Mouse (Mus musculus): ENCODE data around the gene Alox12.

Gene Alox12

DNA sequence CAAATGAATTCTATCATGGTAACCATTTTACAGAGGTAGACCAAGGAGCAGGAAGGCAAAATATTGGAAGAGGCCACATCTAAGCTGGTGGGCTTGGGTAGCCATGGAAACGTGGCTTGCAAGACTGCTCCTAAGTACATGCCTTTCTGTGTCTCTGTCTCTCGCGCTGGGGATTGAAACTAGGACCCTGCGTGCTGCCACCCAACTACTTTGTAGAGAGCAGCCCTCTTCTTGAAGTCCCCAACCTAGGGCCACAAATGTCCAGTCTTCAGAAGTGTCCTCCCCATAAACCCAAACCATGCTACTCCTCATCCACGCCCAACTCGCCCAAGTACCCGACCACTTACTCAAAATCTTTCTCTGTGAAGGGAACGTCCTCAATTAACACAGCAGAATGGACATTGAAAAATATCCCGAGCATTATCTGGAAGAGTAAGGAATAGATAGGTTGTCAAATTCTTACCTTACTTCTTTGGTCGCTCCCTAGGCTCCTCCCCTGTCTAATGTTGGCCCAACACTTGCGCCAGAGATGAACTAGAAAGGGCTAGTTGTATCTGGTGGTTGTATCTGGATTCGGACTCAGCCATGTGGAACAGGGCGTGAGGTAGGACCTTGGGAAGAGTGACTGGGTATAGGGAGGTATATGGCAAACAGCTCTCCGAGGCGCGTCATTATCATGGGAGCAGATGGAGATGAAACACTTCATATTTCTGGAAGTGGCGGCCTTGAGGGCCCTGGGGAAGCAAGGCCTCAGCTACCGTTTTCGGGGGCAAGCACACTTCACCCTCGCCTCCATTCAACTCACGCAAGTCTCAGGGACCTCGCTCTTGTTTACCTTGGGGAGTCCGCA lies 16.3 kb downstream of the Alox12 start:
- peak; percentile 48 for DNase-seq

DNA sequence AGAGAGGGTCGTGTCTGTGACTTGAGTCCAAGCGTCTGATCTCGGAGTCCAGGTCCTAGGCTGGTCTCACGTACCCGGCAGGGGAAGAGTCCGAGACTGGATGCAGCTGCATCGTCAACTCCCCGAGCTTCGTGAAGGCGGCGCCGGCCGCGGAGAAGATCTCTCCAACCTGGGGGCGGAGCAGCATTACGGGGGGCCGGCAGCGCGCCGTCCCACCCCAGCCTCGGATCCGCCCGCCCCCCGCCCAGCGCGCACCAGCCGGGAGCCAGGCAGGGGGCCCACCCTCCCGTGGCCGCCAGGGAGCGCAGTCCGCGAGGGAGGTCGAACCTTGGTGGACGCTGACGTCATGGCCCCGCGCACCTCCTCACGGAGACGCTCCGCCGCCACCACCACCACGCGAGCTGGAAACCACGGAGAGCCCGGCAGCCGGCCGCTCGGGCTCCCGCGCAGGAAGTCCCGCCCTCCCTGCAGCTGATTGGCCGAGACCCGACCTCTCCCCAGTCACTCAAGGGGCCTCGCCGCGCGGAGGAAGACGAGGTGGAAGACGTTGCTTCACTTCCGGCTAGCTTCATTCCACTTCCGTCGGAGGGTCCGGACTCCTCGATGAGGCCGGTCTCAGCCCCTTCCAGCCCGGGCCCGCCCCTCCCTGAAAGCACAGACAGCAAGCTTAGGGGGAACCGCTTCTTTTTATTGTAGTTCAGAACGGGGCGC lies 17.5 kb downstream of the Alox12 start, which contains the start of gene 0610010K14Rik:
Gene 0610010K14Rik, minus strand, starts transcription at position 458 of the 711 bp plus-strand sequence.
- DNase-seq: peak; percentile 98

GRCm38 (mm10) chr11:70236717-70237116 lies 18.4 kb downstream of the Alox12 start:
- DNase-seq: peak; percentile 50

DNA sequence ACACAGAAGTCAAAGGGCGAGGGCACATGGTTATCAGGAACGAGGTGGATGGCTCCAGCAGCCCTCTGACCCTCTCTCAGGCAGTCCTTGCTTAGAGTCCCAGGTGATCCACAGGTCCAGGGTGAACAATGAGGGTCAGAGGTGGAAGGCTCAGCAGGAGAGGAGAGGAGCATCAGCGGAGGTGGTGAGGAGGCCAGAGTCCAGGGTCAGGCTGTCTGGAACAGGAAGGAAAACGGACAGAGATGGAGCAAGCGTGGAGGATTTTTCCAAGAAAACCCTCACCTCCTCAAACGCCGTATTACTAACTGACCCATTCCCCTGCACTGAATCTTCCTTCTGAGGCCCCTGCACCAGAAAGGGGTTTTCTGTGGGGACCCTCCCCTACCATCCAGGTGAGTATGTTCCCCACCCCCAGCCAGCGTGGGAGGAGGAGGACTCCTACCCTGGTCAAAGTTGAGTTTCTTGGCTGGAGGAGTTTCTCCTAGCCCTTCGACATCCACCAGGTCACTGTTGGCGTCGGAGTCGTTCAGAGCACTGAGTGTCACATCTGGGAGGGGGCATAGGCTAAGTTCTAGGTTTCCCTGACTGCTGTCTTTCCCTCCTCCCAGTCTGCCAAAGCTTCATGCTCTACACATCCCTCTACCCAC lies 19.8 kb downstream of the Alox12 start:
- no peak for DNase-seq

GRCm38 (mm10) chr11:70234497-70234896 lies 20.7 kb downstream of the Alox12 start:
- DNase-seq: no peak

GRCm38 (mm10) chr11:70234037-70234436 lies 21.1 kb downstream of the Alox12 start:
- DNase-seq: no peak

GRCm38 (mm10) chr11:70233016-70233415 lies 22.1 kb downstream of the Alox12 start:
- no peak for DNase-seq

- DNase-seq: no peak
Observed at GRCm38 (mm10) chr11:70232546-70232945, 22.6 kb downstream of the Alox12 start.

DNA sequence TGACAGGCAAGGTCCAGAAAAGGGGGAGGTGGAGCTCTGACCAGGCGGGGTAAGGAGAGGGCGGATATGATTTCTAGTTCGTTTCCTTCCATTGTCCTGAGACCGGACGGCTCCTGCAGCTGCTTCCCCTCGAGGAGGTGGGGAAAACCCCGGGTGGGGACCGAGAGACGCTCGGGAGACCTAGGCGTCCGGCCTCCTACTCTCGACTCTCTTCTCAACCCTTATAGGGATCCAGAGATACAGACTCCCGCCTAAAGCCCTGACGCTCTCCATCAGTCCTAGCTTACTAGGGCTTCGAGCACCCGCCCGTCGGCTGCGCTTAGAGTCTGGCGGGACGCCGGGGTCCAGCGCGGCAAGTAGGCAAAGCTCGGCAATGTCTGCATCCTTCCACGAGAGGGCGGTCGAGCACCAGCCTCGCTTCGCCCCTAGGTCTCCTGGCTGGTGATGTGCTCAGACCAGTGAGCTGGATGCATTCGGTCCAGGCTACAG lies 24.9 kb downstream of the Alox12 start:
- DNase-seq: peak; percentile 87

DNA sequence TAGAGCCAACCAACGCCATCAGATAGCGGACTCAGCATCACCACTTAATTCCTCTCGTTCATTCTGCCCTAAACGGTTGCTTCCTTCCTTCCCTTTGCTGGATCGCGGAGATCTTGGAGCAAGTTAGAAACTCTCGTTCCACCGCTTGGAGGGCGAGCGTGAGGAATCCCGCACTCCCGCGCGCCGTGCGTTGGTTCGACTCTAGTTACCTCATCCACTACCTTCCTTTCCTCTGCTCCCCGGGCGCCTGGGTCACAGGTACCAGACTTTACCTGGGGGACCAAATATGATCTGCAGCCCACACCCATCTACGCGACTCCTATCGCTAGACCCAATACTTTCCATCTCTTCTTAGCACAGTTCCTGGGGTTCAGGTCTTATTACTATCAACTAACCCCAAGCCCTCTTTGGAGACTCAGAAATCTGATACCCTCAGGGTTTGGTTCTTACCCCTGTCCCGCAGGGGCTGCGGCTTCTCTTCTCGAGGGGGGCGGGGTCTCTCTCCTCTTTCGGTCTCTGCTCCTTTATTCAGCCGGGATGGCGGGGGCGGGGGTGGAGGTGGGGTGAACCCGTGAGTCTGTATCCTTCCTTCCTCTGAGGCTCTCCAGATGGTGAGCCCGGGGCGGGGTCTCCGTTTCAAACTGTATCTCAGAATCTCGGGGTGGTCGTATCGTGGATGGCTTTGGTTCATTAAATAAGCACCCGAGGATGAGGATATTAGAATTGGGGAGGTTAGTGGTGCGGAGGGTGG lies 25.7 kb downstream of the Alox12 start, which contains the start of gene Bcl6b:
Gene Bcl6b, minus strand, starts transcription at position 539 of the 751 bp plus-strand sequence.
- no peak for DNase-seq

GRCm38 (mm10) chr11:70228828-70229227 lies 26.3 kb downstream of the Alox12 start:
- DNase-seq: peak; percentile 93

DNA sequence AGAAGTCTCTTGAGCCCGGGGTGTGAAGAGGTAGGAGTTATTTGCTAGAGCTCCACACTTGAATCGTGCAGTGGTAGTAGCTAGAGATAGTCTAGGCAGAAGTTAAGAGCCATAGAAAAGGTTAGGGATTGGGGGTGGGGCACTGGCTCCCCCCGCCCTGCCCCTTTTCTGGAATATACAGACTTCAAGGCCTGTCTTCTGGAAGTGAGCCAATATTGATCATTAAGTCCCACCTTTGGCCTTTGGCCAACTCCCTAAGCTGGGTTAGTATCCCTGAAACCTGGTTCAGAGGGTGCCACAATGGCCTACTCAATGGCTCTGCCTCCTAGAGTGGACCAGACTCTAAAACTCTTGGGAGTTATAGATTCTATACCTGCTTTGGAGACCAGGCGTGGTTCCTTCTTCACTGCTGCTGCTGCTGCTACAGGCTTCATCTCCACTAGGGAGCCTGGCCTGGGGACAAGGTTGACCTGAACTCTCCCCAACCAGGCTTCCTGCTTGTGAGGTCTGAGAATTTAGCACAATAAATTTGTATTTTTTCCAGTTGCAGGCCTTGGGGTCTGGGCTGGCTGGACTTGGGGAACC lies 27.4 kb downstream of the Alox12 start:
- DNase-seq: no peak

GRCm38 (mm10) chr11:70227126-70227525 lies 28.0 kb downstream of the Alox12 start:
- DNase-seq: no peak

GRCm38 (mm10) chr11:70226602-70226890 lies 28.6 kb downstream of the Alox12 start:
- no peak for DNase-seq

- no peak for DNase-seq
Observed at GRCm38 (mm10) chr11:70225798-70226601, 29.2 kb downstream of the Alox12 start.

- no peak for DNase-seq
Observed at GRCm38 (mm10) chr11:70223724-70224123, 31.4 kb downstream of the Alox12 start.

DNA sequence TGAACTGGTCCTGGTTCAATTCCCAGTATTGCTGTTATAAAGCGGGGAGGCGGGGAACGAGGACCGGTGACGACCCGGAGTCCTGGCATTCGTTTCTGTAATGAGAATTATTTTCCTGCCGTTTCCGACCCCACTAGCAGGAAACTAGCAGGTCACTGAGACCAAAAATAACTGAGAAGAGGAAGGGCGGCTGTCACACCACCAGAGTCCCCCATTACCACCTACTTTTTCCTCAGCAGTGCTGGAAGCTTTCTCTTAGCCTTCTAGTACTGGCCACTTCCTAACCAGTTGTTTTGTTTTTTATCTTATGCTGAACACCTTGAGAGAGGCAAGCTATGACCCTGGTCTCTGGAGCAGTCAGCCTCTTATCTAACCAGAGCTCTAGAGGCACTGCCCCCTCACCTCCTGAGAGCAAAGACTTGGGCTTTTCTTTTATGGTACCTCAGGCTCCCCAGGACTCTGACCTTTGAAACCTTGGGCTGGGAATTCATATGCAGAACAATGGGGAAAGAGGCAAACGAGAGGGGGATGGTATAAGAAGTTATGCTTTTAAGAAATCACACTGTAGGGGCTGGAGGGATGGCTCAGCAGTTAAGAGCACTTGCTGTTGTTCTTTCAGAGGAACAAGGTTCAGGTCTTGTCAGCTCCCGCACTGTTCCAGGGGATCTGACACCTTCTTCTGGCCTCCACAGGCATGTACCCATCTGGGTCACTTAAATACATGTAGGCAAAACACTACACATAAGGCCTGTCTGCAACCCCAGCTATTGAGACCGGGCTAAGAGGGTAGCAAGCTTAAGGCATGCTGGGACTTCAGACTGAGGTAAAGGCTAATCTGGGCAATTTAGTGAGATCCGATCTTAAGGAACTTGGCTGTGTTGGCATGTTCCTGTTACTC lies 33.3 kb downstream of the Alox12 start:
- peak; percentile 78 for DNase-seq

GRCm38 (mm10) chr11:70220731-70221602 lies 34.2 kb downstream of the Alox12 start, which contains the start of gene Slc16a13:
Gene Slc16a13, minus strand, starts transcription at chr11:70221064.
- DNase-seq: peak; percentile 97

DNA sequence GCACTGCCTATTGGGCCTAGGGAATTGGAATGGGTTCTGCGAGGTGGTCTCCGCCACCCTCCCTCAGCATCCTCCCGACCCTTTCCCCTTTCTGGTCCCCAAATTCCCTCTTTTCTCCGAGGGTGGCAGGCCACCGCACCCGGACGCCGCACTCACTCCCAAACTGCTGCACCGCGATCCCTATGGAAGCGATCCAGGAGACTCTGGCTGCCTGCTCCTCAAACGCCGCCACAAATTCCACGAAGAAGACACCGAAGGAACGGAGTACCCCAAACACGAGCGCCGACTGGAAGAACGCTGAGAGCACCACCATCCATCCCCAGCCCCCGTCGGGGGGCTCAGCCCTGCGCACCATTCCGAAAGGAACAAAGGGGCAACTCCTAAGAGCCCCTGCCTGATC lies 34.8 kb downstream of the Alox12 start:
- no peak for DNase-seq

All from liver (tissue).